Mouse (Mus musculus): ENCODE results near the gene Wdr62. TPM values are rescaled to one million over a fixed set of nuclear protein-coding genes. Genes with fewer than 3 reads are reported as not detected.

The Wdr62 gene
- polyA plus RNA-seq, 1 experiment = 27.0 TPM

DNA sequence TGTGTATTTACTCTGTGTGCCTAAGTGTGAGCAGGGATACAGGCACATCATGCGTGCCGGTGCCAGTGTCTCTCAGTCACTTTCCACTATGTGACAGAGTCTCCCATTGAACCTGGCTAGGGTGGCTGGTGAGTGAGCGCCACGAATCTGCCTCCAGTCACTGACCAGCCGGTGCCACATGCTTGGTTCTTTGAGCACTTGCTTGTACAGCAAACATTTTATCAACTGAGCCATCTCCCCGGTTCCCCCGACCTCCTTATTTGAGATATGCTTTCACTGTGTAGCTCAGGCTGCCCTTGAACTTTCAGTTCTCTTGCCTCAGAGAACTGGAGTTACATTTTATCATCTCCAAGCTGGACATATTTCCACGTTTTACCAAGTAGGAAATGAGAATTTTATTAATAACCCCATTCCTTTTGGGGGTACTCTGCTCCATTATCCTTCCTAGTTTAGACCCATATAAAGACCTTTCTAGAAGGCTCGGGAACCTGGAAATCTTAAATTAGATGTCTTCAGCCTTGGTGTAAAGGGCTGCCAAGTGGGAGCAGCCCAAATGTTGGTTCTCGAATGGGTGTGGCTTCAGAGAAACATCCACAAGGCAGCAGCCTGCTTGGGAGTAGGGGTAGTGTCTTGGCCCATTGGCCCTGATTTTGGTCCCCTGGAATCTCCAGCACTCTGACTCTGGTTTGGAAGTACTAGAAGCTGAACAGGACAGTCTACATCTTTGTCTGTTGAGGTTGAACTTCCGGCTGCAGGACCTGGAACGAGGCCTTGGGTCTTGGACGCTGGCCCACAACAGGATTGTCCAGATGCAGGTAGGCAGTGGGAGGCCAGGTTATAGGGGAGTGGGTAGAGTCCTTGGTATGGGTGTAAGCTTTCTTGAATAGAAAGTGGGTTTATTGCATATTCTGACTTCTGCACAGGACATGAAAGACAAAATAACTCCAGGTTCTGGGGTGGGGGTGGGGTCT, 35.6 kb upstream of the Wdr62 start:
- no peaks in the 10 kb centered on the region for H3K27me3 ChIP-seq (ENCODE audit: control insufficient read depth, insufficient read depth, low read length, poor library complexity, severe bottlenecking)
- peak overlapping the region; percentile 69; the same call in 1 of the 2 replicates for H3K9ac ChIP-seq (ENCODE audit: low read depth, poor library complexity, severe bottlenecking)
- H3K4me3 ChIP-seq (ENCODE audit: low read depth, low read length) = peak overlapping the region; percentile 81
- H3K4me1 ChIP-seq (ENCODE audit: control insufficient read depth, insufficient read depth, low read length) = no peaks in the 10 kb centered on the region
- H3K9me3 ChIP-seq (replicated peaks; ENCODE audit: control insufficient read depth, insufficient read depth, low read length, poor library complexity, severe bottlenecking) = no peaks in the 10 kb centered on the region
- H3K36me3 ChIP-seq (ENCODE audit: control insufficient read depth, insufficient read depth, low read length, poor library complexity, severe bottlenecking) = no peaks in the 10 kb centered on the region
- no peak overlapping the region for H3K27ac ChIP-seq (ENCODE audit: insufficient read depth, low read length)
- TF ChIP-seq CTCF (IDR thresholded peaks at IDR 0.05; ENCODE audit: low read depth, low read length) = no peak
- no peak for TF ChIP-seq EP300 (IDR thresholded peaks at IDR 0.05; ENCODE audit: insufficient read depth, low read depth, low read length)
- TF ChIP-seq POLR2A (IDR thresholded peaks at IDR 0.05; ENCODE audit: insufficient read depth, low read length) = no peak

DNA sequence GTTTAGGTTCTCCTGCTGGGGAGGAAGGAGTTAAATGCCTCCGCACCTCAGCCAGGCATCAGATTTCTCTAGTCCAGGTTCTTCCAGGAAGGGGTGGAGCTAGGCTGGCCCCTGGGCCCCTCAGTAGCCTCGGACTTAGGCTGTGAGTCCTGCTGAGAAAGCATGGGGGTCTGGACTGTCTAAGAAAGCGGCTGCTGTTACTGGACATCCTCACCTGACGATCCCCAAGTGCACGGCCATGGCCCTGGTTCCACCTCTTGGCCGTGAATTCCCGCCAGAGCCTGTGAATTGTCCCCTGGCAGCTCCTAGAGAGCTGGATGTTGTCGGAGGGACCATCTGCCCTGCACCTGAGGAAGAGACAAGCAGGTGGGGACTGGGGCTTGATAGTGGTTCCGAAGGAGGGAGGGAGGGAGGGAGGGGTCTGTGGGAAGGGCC, 34.5 kb upstream of the Wdr62 start, which contains the start of gene Syne4:
TSS of gene Syne4 (plus strand) at position 87 of the 435 bp plus-strand sequence.
- TF ChIP-seq CTCF (IDR thresholded peaks at IDR 0.05; ENCODE audit: low read depth, low read length) (no peak), EP300 (IDR thresholded peaks at IDR 0.05; ENCODE audit: insufficient read depth, low read depth, low read length) (0 out of 2 replicates have a peak, but pooled peaks have one; percentile 41), POLR2A (IDR thresholded peaks at IDR 0.05; ENCODE audit: insufficient read depth, low read length) (peak; percentile 53)
- Histone ChIP-seq H3K27ac (ENCODE audit: insufficient read depth, low read length) (no peak within 1 kb of the TSS), H3K27me3 (ENCODE audit: control insufficient read depth, insufficient read depth, low read length, poor library complexity, severe bottlenecking) (no peaks in the 10 kb centered on the region), H3K4me1 (ENCODE audit: control insufficient read depth, insufficient read depth, low read length) (peaks cover 2% of the 10 kb centered on the region), H3K36me3 (ENCODE audit: control insufficient read depth, insufficient read depth, low read length, poor library complexity, severe bottlenecking) (no peaks in the 10 kb centered on the region), H3K9ac (ENCODE audit: low read depth, poor library complexity, severe bottlenecking) (peak within 1 kb of the TSS; percentile 69), H3K9me3 (replicated peaks; ENCODE audit: control insufficient read depth, insufficient read depth, low read length, poor library complexity, severe bottlenecking) (no peaks in the 10 kb centered on the region), H3K4me3 (ENCODE audit: low read depth, low read length) (peak within 1 kb of the TSS; percentile 81)

DNA sequence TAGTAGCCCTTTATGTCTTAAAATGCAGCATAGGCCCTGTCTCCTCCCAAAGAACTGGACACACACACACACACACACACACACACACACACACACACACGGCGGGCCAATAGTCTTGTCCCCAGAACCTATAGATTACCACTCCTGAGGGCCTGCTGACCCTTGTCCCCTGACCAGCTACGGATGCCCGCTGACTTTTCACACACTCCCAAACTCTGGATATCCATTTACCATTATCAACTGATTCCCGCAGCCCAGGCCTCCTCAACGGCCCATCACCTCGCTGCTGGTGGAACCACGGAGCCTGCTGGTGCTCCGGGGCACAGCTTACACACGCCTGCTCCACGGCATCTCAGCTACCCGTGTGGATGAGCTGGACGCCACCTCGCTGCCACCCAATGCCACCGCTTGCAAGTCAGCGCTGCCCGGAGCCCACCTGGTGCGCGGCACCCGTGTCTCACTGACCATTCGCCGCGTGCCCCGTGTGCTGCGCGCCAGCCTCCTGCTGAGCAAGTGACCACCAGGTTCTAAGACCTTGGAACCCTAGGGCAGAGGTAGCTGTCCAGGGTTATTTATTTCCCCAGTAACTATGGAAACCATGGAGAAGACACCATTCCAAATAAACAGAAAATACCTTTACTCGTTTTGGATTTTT, 33.6 kb upstream of the Wdr62 start:
- Histone ChIP-seq H3K36me3 (ENCODE audit: control insufficient read depth, insufficient read depth, low read length, poor library complexity, severe bottlenecking) (no peaks in the 10 kb centered on the region), H3K4me3 (ENCODE audit: low read depth, low read length) (peak overlapping the region; percentile 12; the same call in 1 of the 2 replicates), H3K27ac (ENCODE audit: insufficient read depth, low read length) (no peak overlapping the region)

DNA sequence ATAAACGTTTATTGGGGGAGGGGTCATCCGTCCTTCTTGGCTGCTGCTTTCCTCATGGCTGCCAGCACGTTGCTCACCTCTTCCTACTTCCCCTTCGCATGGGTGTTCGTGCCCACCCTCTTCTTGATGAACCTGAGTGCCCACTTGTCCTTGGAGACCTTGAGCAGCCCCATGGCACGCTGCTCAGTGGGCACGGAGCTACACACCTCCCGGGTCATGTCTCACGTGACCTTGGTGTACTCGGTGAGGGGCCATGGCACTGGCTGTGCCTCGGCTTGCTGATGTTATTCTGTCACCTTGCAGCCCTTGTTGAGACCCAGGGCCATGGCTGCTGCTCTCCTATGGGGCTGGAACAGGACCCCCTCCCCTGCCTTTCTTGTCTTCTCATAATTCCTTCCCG, 29.9 kb upstream of the Wdr62 start:
- H3K4me3 ChIP-seq (ENCODE audit: low read depth, low read length) = no peak overlapping the region
- H3K27me3 ChIP-seq (ENCODE audit: control insufficient read depth, insufficient read depth, low read length, poor library complexity, severe bottlenecking) = no peaks in the 10 kb centered on the region

More for the DNA sequence above, 33.6 kb upstream of the Wdr62 start:
- H3K4me1 ChIP-seq (ENCODE audit: control insufficient read depth, insufficient read depth, low read length) = peaks cover 2% of the 10 kb centered on the region
- H3K27me3 ChIP-seq (ENCODE audit: control insufficient read depth, insufficient read depth, low read length, poor library complexity, severe bottlenecking) = no peaks in the 10 kb centered on the region
- no peaks in the 10 kb centered on the region for H3K9me3 ChIP-seq (replicated peaks; ENCODE audit: control insufficient read depth, insufficient read depth, low read length, poor library complexity, severe bottlenecking)
- H3K9ac ChIP-seq (ENCODE audit: low read depth, poor library complexity, severe bottlenecking) = no peak overlapping the region
- TF ChIP-seq CTCF (IDR thresholded peaks at IDR 0.05; ENCODE audit: low read depth, low read length) (no peak), EP300 (IDR thresholded peaks at IDR 0.05; ENCODE audit: insufficient read depth, low read depth, low read length) (no peak), POLR2A (IDR thresholded peaks at IDR 0.05; ENCODE audit: insufficient read depth, low read length) (no peak)

DNA sequence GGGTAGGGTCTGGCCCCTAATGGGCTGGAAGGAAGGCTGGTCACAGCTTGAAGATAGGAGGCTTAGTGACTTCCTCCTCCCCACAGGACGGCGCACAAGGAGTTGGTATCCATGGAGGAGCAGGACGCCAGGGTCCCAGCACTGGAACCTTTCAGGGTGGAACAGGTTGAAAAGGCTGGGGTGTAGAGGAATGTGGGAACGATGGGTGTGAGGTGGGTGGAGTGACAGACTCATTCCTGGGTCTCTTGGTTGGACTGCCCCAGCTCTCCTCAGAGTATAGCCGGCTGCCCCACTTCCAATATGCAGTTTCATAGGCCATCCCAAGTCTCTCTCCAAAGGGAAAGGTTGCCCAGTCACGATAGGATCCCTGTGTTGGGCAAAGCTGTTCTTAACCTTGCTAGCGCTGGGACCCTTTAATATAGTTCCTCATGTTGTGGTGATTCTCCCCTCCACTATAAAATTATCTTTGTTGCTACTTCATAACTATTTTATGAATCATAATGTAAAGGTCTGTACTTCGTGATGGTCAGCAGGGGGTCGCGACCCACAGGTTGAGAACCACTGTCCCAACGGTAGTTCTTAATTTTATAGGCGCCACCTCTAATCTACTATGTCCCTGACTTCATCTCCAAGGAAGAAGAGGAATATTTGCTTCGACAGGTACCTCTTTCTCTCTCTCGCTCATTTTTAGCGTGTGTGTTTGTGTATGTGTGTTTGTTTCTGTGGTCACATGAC, 29.3 kb upstream of the Wdr62 start:
- peak overlapping the region; percentile 75 for H3K9ac ChIP-seq (ENCODE audit: low read depth, poor library complexity, severe bottlenecking)
- H3K4me1 ChIP-seq (ENCODE audit: control insufficient read depth, insufficient read depth, low read length) = peaks cover 2% of the 10 kb centered on the region
- no peaks in the 10 kb centered on the region for H3K9me3 ChIP-seq (replicated peaks; ENCODE audit: control insufficient read depth, insufficient read depth, low read length, poor library complexity, severe bottlenecking)
- H3K27me3 ChIP-seq (ENCODE audit: control insufficient read depth, insufficient read depth, low read length, poor library complexity, severe bottlenecking) = no peaks in the 10 kb centered on the region
- H3K36me3 ChIP-seq (ENCODE audit: control insufficient read depth, insufficient read depth, low read length, poor library complexity, severe bottlenecking) = no peaks in the 10 kb centered on the region
- peak overlapping the region; percentile 89 for H3K4me3 ChIP-seq (ENCODE audit: low read depth, low read length)
- TF ChIP-seq CTCF (IDR thresholded peaks at IDR 0.05; ENCODE audit: low read depth, low read length) (no peak), EP300 (IDR thresholded peaks at IDR 0.05; ENCODE audit: insufficient read depth, low read depth, low read length) (no peak), POLR2A (IDR thresholded peaks at IDR 0.05; ENCODE audit: insufficient read depth, low read length) (no peak)
- no peak overlapping the region for H3K27ac ChIP-seq (ENCODE audit: insufficient read depth, low read length)

More for the DNA sequence above, 29.9 kb upstream of the Wdr62 start:
- H3K36me3 ChIP-seq (ENCODE audit: control insufficient read depth, insufficient read depth, low read length, poor library complexity, severe bottlenecking) = no peaks in the 10 kb centered on the region
- peaks cover 2% of the 10 kb centered on the region for H3K4me1 ChIP-seq (ENCODE audit: control insufficient read depth, insufficient read depth, low read length)
- no peak overlapping the region for H3K9ac ChIP-seq (ENCODE audit: low read depth, poor library complexity, severe bottlenecking)
- no peaks in the 10 kb centered on the region for H3K9me3 ChIP-seq (replicated peaks; ENCODE audit: control insufficient read depth, insufficient read depth, low read length, poor library complexity, severe bottlenecking)
- H3K27ac ChIP-seq (ENCODE audit: insufficient read depth, low read length) = no peak overlapping the region
- TF ChIP-seq CTCF (IDR thresholded peaks at IDR 0.05; ENCODE audit: low read depth, low read length) = no peak
- no peak for TF ChIP-seq EP300 (IDR thresholded peaks at IDR 0.05; ENCODE audit: insufficient read depth, low read depth, low read length)
- TF ChIP-seq POLR2A (IDR thresholded peaks at IDR 0.05; ENCODE audit: insufficient read depth, low read length) = no peak

Measured in ES-Bruce4 (cell line).